Mouse (Mus musculus) 3134 (cell line): ENCODE results near the gene Rftn1.
"Not testable (repeated sequence)": the region's sequence is repeated elsewhere in the genome, so short reads cannot be mapped to it uniquely, and the experiment has no call there.

Source experiments
- DNase-seq: peaks from one replicate; pipeline ENCODE4 v3.0.0-alpha.2; 2011; ENCODE audit warnings: low spot score; ENCODE audit not compliant: insufficient read length; ENCODE audit errors: extremely low read depth

The Rftn1 gene

DNA sequence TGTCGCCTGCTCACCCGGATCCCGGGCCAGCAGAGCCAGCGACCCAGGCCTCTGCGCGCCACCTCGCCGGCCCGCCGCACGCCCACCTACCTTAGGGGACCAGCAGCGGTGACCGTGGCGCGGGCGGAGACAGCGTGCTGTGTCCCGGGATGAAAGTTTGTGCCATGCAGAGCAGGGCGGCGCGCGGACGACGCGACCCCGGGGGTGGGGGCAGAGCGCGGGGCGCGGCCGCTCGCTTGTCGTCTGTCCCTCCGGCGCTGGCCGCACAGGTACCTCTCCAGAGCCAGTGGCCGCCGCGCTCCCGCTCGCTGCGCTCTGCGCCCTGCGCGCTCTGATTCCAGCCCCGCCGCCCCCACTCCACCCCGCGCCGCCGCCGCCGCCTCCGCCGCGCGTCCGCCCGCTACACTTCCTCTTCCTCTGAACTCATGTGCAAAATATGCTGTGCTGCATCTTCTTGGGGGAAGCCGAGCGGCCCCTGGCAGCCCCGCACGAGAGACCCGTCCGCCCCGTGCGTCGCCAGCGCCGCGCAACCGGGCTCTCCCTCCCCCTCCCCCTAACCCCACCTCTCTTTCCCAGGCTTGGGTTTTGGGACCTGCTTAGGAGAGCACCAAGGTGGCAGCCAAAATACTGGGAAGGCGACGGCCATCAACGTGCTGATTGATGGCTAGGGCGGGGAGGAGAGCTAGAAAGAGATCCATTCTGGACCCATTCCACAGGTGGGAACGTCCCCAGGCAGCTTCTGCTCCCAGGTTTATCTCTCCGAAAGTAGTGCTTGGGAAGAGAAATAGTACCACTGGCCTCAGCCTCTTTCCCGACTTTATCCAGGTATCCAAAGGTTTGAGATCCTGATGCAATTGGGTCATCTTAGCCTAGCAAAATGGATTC, at the start of gene Rftn1:
Gene Rftn1 (minus strand): TSS at position 544 of the 885 bp plus-strand sequence.
- no peak for DNase-seq

DNA sequence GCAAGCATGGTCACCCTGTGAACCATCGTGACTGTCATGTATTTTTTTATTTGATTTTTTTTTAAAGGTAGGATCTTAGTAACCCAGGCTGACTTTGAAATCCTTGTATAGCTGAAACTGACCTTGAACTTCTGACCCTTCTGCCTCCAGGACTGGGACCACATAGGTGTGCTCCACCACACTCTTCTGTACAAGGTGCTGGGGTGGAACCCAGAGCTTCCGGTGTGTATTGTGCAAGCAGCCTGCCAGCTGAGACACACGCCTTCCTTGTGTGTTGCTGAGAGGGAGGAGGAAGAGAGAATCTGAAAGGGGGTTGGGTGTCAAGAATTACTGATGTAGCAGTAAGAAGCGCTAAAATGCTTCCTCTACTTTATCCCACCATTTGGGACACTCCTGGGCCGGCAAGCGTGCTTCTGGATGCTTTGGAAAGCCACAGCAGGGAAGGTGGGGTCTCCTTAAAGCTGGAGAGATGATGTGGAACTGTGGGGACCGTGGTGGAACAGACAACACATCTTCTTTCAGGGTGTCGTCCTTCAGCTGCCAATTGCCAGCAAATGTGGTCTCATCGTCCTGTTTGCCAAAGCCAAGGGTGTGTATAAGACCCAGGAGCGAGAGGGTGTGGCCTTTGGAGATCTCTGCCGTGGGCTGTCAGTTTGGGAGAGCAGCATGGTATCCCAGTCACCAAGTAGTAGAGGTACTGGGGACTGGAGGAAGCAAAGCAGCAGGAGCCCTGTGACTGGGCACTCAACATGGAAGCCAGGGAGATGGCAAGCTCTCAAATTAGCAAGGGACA, 47.5 kb upstream of the Rftn1 start:
- no peak for DNase-seq

DNA sequence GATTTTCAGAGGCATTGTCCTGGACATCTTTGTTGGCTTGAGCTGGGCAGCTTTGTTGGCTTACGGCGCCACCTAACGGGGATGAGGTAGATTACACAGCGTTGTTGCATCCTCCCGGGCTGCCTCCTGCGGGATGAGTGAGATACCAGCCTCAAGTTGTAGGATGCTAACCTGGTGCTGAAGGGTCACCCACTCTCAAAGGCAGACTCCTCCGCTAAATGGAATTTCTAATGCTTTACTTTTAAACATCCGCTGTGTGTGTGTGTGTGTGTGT, 46.9 kb upstream of the Rftn1 start:
- peak; percentile 21 for DNase-seq

DNA sequence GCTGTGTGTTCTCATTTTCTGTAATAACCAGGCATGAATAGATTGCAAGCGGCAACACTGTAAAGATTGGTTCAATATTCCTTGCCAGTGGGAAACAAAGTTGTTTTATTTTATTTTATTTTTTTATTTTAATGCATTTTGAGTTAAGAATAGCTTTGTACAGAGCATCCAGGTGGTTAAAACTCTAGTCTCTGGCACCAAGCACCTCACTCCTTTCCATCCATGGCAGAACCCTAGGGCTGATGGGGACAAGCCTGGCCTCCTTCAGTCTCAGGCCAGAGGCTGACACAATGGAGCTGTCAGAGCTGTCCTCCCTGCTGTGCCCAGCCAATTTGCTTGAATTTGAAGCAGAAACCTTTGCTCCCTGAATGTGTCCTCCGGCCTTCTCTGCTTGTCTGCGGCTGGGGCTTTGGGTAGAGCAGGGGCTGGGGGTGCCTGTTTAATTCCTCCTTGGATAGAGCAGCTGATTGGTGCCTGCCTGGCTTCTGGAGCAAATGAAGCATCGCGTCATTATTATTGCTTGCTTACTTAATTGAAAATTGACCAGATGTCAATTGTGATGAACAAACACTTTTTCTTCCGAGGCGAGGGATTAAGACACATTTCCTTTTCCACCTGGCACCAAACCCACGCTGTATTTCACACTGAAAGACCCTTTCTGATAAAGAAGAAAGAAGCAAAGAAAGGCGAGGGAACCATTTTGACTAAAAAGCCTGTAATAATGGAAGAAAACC, 46.4 kb upstream of the Rftn1 start:
- DNase-seq = no peak

DNA sequence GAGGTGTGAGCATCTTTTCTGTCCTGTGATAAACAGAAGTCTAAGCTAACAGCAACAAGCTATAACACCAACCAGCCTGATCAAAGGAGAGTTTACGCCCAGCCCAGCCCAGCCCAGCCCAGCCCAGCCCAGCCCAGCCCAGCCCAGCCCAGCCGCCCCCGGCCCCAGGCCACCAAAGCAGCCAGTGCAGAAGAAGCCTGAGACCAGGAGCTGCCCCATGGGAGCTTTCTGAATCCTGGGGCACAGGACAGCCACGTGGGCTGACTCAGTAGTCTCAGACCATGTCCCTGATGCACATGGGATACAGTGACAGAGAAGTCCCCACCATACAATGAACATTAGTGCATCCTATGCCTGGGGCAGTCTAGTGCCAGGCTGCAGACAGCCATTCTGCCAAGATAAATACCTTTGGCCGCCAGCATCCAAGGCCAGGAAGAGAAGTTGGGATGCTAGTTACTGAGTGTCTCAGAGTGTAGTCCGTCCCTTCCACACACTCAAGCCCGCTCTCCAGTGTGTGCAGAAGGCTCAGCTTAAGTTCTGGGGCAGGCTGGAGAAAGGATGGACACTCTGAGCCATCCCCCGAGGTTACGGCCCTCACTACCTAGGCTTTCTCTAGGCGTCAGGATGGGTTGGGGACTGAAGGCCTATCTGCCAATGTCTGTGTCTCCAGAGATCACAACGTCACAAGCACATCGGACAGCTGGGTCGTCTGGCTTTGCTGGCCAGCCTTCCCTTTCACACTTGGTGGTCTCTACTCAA, 45.6 kb upstream of the Rftn1 start:
- DNase-seq = no peak

DNA sequence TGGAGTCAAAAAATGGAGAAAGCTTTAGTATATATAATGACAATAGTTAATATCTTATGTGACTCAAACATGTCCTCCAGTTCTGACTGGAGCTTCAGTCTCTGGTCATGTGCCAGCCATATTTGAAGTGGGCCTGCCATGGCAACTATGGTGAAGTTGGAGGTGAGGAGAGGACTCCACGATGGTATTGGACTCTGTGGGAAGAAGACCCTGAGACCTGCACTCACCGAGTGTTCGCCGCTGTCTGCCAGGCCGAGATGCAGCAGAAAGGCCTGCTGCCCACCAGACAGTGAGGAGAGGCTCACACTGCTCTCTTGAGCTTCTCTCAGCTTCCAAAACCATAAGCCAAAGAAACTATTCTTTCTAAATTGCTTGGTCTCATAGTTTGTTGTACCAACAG, 43.5 kb upstream of the Rftn1 start:
- DNase-seq = no peak

DNA sequence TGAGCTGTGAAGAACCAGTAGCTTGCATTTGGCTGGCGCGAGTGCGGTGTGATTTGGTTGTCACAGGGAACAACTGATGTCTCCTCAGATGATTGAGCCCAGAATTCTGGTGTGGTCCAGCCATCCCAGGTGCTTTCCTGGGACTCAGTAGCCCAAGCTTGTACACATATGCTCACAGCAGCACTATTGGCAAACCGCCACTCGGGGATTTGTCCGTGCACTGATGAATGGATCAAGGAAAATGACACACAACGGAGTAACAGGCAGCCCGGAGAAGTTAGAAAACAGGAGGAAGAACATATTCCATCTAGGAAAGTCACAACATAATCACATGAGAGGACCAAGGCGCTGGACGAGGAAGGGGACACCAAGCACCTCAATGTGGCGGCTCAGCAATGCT, 42.3 kb upstream of the Rftn1 start:
- no peak for DNase-seq

DNA sequence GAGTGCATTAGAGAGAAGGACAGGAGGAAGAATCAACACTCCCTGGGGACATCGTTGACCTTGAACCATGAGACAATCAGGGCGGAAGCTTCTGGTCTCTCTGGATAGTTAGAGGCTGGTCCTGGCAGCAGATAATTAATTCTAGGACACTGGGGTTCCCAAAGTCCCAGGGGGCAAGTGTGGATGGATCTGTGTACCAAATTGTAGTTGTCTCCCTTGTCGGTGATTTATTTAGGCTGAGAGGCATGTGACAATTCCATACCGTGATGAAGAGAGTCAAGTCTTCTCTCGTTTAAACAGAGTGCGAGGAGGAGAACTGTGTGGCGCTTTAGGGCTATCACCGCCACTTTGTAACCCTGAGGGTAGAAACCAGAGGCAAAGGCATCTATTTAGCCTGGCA, 40.7 kb upstream of the Rftn1 start:
- DNase-seq = no peak

DNA sequence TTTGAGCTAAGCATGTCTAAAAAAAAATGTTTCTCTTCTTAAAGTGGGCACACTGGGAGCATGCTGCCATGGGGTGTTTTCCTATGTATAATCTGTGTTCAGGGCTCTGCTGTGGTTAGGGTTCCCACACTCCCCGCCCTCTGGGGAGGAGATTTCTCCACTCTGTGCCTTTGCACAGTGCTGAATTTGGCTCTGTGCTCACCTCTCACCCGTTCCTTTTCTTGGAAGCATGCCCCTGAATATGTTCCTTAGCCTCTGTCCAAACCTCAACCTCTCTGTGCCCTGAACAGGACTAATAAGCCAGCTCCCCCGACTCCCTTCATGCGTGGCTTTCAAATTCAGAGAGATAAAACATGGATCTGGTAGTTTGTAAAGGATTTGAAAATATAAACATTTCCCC, 39.1 kb upstream of the Rftn1 start:
- no peak for DNase-seq

DNA sequence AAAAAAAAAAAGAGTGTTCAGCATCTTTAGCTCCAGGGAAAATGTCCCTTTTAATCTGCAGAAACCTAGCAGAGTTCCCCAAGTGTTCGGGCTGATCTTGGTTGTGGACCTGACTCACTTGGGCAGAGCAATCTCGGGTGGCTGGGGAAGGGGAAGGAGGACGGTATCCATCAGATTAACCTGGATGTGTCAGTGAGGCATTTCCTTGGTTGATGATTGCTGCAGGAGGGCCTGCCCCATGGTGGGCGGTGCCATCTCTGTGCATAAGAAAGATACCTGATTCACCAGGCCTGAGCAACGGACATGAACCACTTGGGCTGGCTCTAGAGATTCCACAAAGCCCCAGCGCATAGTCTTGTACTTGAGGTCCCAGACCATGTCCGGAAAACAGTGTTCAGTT, 36.9 kb upstream of the Rftn1 start:
- no peak for DNase-seq

DNA sequence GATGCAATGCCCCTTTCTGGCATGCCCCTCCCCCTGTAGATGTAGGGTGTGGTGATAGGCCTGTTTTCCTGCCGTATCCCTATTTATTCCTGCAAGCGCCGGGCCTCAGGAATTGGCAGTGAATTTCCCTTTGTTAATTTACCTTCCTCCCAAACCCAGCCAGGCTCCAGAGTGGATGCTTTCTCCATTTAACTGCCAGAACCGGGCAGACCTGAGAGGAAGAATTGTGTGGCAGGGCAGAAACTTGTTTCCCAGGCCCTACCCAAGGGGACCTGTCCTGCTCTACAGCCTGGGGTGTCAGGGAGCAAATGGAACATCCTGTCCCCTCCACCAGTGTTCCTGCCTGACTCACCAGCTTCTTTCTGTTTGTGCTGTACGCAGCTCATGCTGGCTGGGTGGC, 34.2 kb upstream of the Rftn1 start:
- no peak for DNase-seq

DNA sequence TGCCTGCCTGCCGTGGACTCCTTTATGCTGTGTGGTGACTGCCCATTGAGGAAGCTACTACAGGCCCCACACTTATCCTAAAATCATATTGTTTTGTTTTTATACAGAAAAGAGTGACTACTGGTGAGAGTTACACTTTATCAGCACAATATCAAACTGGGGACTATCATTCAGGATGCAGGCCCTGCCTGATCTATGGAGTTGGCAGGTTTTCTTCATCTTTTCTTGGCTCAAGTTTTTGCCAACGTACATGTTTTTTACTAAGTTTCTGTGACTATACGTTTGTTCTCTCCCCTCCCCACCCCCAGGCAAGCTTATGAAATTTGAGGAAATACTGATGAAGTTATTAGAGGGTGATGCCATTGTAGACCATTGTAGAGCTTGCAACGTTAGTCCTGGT, 27.5 kb upstream of the Rftn1 start:
- no peak for DNase-seq

DNA sequence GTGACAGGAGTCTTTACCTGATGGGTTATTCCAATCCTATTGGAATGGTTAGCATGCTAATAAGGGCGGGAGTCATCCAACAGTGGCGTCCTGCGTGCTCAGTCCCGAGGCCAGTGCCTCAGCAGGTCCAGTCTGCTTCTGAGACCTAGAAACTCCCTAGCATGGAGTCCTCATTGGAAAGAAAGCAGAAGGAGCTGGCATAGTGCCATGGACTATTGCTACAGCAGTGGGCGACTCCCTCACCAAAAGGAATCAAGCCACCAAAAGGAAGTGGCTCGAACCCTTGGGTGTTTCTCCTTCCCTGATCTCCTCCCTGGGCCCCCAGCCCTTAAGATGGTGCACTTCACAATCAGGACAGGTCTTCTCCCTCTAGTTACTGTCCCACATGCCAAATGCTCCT, 24.6 kb upstream of the Rftn1 start:
- no peak for DNase-seq

DNA sequence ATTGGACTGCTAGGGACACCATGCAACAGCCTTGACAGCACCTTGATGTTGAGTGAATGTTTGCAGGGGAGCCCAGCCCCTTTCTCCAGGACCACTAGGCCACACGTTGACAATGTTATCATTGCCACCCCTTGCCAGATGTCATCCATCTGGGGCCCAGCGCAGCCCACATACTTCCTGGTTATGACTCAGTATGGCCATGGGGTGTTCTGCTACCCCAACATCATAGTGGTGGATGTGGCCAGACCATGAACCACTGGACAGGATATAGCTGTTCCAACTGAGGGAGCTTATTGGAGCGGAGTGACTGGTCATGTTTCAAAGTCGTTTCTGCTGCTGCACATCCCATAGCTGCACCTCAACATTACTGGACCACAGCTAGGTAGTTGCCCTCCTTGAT, 22.6 kb upstream of the Rftn1 start:
- DNase-seq = no peak

DNA sequence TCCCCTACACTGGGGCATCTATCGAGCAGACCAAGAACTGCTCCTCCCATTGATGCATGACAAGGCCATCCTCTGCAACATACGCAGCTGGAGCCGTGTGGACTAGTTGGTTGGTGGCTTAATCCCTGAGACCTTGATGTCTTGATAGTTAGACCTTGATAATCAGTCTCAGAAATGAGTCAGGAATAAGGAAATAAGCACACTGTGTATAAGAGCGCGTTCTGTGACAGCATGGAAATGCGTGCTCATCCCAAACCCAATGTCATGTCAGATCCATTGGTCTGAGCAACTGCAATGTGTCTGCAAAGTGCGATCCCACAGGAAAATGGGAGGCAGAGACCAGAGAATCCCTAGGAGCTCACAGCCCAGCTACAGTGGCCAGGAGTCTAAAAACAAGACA, 21.3 kb upstream of the Rftn1 start:
- DNase-seq = no peak

DNA sequence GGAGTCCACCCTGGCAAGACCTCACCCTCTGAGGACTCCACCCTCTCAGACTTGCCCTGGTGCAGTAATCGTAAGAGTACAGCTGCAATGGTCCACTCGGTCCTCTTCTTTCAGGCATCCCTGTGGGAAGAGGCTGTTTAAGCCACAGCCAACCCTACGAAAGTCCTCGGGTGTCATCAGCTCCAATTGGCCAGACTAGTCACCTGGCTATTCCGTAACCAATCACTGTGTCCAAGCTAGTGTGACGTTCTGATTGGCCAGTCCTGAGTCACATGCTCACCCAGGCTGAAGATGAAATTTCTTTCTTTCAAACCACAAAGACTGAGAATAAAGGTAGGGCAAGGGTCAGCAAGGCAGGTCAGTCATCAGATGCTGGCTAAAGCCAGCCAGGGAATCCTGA, 19.4 kb upstream of the Rftn1 start:
- peak; percentile 64 for DNase-seq

DNA sequence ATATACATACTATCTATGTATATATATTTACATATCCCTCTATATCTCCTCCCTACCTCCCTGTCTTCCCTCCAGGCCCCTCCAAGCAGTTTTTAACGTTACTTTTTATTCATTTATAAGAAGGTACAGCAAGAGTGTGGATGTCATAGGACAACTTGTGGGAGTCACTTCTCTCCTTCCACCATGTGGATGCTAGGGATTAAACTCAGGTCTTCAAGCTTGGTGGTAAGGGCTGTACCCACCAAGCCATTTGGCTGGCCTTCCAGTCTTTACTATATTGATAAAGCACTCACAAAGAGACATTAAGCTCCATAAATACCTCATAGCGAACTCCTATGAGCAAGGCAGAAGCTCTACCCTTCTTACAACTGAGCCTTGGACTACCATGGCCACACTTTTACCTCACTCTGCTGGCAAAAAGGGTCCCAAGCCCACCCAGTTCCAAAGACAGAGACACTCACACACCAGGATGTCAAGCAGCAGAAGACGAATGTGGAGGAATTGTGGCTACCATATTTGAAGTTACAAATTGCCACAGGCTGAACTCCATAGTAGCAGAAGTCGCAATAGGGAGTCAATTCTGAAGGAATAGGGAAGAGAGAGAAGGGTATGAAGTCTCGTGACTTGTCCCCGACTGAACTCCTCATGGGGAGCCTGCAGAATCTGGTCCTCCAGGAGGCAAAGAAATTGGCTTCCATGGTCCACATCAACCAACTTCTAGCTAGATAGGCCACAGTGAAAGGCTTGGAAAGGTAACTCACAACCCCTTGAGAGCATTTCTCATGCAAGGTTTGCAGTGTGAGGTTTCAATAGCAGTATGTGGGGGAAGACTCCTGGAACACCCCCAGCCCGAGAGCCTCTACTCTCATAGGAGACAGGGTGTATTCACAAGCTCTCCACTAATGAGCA, 17.9 kb upstream of the Rftn1 start:
- no peak for DNase-seq

DNA sequence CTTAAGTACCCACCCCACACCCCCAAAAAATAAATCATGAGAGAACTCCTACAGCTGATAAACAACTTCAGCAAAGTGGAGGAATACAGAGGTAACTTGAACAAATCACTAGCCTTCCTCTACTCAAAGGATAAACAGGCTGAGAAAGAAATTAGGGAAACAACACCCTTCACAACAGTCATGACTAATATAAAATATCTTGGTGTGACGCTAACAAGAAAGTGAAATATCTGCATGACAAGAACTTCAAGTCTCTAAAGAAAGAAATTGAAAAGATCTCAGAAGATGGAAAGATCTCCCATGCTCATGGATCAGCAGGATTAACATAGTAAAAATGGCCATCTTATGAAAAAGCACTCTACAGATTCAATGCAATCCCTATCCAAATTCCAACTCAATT, 15.8 kb upstream of the Rftn1 start:
- DNase-seq = not testable (repeated sequence)

DNA sequence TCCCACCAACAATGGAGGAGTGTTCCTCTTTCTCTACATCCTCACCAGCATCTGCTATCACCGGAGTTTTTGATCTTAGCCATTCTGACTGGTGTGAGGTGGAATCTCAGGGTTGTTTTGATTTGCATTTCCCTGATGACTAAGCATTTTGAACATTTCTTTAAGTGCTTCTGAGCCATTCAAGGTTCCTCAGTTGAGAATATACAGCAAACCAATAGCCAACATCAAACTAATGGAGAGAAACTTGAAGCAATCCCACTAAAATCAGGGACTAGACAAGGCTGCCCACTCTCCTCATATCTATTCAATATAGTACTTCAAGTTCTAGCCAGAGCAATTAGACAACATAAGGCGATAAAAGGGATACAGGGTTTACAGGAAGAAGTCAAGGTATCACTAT, 15.4 kb upstream of the Rftn1 start:
- DNase-seq = not testable (repeated sequence)
